Mouse (Mus musculus): Measurements from ENCODE around the gene Gtf2i.
A peak's percentile ranks its signal among the peaks of the same experiment; 100 is the strongest.

The Gtf2i gene

GRCm38 (mm10) chr5:134277109-134277508 is 37.5 kb downstream of the Gtf2i start:
- no peak for DNase-seq (ENCODE audit: low read depth, low spot score)

- DNase-seq (ENCODE audit: low read depth, low spot score): no peak
Measured at GRCm38 (mm10) chr5:134275556-134275955, 39.0 kb downstream of the Gtf2i start.

GRCm38 (mm10) chr5:134275021-134275420 is 39.5 kb downstream of the Gtf2i start:
- DNase-seq (ENCODE audit: low read depth, low spot score): no peak

GRCm38 (mm10) chr5:134273761-134274160 is 40.8 kb downstream of the Gtf2i start:
- DNase-seq (ENCODE audit: low read depth, low spot score): no peak

GRCm38 (mm10) chr5:134272761-134273160 is 41.8 kb downstream of the Gtf2i start:
- no peak for DNase-seq (ENCODE audit: low read depth, low spot score)

- DNase-seq (ENCODE audit: low read depth, low spot score): no peak
Measured at GRCm38 (mm10) chr5:134271421-134271820, 43.1 kb downstream of the Gtf2i start.

GRCm38 (mm10) chr5:134270566-134270965 is 44.0 kb downstream of the Gtf2i start:
- DNase-seq (ENCODE audit: low read depth, low spot score): no peak

- no peak for DNase-seq (ENCODE audit: low read depth, low spot score)
Measured at GRCm38 (mm10) chr5:134269751-134270150, 44.8 kb downstream of the Gtf2i start.

- no peak for DNase-seq (ENCODE audit: low read depth, low spot score)
Measured at GRCm38 (mm10) chr5:134268751-134269150, 45.8 kb downstream of the Gtf2i start.

GRCm38 (mm10) chr5:134266404-134266803 is 48.2 kb downstream of the Gtf2i start:
- DNase-seq (ENCODE audit: low read depth, low spot score): no peak

- no peak for DNase-seq (ENCODE audit: low read depth, low spot score)
Measured at GRCm38 (mm10) chr5:134265890-134266289, 48.7 kb downstream of the Gtf2i start.

GRCm38 (mm10) chr5:134260001-134260636 is 54.4 kb downstream of the Gtf2i start:
- no peak for DNase-seq (ENCODE audit: low read depth, low spot score)

- DNase-seq (ENCODE audit: low read depth, low spot score): no peak
Measured at GRCm38 (mm10) chr5:134258934-134259333, 55.6 kb downstream of the Gtf2i start.

- no peak for DNase-seq (ENCODE audit: low read depth, low spot score)
Measured at GRCm38 (mm10) chr5:134258395-134258794, 56.2 kb downstream of the Gtf2i start.

- DNase-seq (ENCODE audit: low read depth, low spot score): peak; percentile 40
Measured at GRCm38 (mm10) chr5:134257349-134258031, 57.1 kb downstream of the Gtf2i start.

- DNase-seq (ENCODE audit: low read depth, low spot score): peak; percentile 44
Measured at GRCm38 (mm10) chr5:134255294-134255693, 59.3 kb downstream of the Gtf2i start.

- DNase-seq (ENCODE audit: low read depth, low spot score): no peak
Measured at GRCm38 (mm10) chr5:134253806-134254205, 60.8 kb downstream of the Gtf2i start.

GRCm38 (mm10) chr5:134251083-134251482 is 63.5 kb downstream of the Gtf2i start:
- no peak for DNase-seq (ENCODE audit: low read depth, low spot score)

GRCm38 (mm10) chr5:134250601-134251000 is 64.0 kb downstream of the Gtf2i start:
- no peak for DNase-seq (ENCODE audit: low read depth, low spot score)

GRCm38 (mm10) chr5:134249245-134249649 is 65.3 kb downstream of the Gtf2i start:
- peak; percentile 57 for DNase-seq (ENCODE audit: low read depth, low spot score)

GRCm38 (mm10) chr5:134248608-134249244 is 65.8 kb downstream of the Gtf2i start:
- no peak for DNase-seq (ENCODE audit: low read depth, low spot score)

GRCm38 (mm10) chr5:134246146-134246545 is 68.4 kb downstream of the Gtf2i start:
- DNase-seq (ENCODE audit: low read depth, low spot score): no peak

GRCm38 (mm10) chr5:134244890-134245289 is 69.7 kb downstream of the Gtf2i start:
- no peak for DNase-seq (ENCODE audit: low read depth, low spot score)
